In genomic region chr2:115855511-115856400, GRCm38 (mm10) we compare ENCODE assay signal across 8 mouse cellular contexts.
DNase-seq lines count a peak whose midpoint lies in the region; ATAC-seq and TF ChIP-seq lines count a peak whose summit lies in the region.

No protein-coding gene starts in this region.

- H3K4me3 ChIP-seq in layer of hippocampus, adult 2 months = peak overlapping the region; percentile 52

- peak; percentile 97 for TF ChIP-seq CTCF in layer of hippocampus, adult 2 months (conservative IDR thresholded peaks at IDR 0.05)

- peak; percentile 87 for DNase-seq in ES-CJ7 (ENCODE audit: low read depth, low spot score)
- peak; percentile 29 for DNase-seq in c-Kit-positive CD71-positive TER-119-positive erythroid progenitor cells, embryonic 14.5 days (ENCODE audit: low spot score)
- peak; percentile 88 for DNase-seq in forelimb bud, embryonic 11.5 days (ENCODE audit: low read depth, low spot score)
- peak; percentile 93 for DNase-seq in heart, postnatal 4 days
- DNase-seq in layer of hippocampus, adult 2 months (ENCODE audit: low spot score in 2 of 2) = peak; percentile 72 to 78
- peak; percentile 71 to 80 for DNase-seq in lung, adult 18-20 months
- peak; percentile 69 for DNase-seq in thymus, postnatal 0 days (ENCODE audit: low spot score)

- peak overlapping the region; percentile 44; the same call in 1 of the 2 replicates for H3K27ac ChIP-seq in layer of hippocampus, adult 2 months

- ATAC-seq in neutrophil, adult 5-6 weeks (ENCODE audit: extremely low read depth, insufficient number of reproducible peaks, low FRiP score, poor library complexity, severe bottlenecking) = peak; percentile 85

Comparison
In these comparisons a context has a peak if more than half of its experiments do, and no peak if none do; other contexts are left out.
1. Peak in every context shown above with its lines: DNase-seq, ATAC-seq, H3K4me3 ChIP-seq and H3K27ac ChIP-seq.
2. DNase-seq: peak in every context shown above with its lines; median percentile 93 in heart, postnatal 4 days; 88 in forelimb bud, embryonic 11.5 days; 87 in ES-CJ7; 76 in lung, adult 18-20 months; 75 in layer of hippocampus, adult 2 months; 69 in thymus, postnatal 0 days; 29 in c-Kit-positive CD71-positive TER-119-positive erythroid progenitor cells, embryonic 14.5 days.